Mouse (Mus musculus) liver, embryonic 14.5 days (tissue): Measurements from ENCODE around the gene Gm26602.

ENCODE experiments used
- CTCF ChIP-seq: IDR thresholded peaks from 2 replicates; pipeline ENCODE4 v1.5.1; 2016; ENCODE audit warnings: antibody characterized with exemption, low read depth, control low read depth
- EP300 ChIP-seq: IDR thresholded peaks from 2 replicates; pipeline ENCODE4 v1.6.1; 2016; ENCODE audit warnings: antibody characterized with exemption, low read depth

DNA sequence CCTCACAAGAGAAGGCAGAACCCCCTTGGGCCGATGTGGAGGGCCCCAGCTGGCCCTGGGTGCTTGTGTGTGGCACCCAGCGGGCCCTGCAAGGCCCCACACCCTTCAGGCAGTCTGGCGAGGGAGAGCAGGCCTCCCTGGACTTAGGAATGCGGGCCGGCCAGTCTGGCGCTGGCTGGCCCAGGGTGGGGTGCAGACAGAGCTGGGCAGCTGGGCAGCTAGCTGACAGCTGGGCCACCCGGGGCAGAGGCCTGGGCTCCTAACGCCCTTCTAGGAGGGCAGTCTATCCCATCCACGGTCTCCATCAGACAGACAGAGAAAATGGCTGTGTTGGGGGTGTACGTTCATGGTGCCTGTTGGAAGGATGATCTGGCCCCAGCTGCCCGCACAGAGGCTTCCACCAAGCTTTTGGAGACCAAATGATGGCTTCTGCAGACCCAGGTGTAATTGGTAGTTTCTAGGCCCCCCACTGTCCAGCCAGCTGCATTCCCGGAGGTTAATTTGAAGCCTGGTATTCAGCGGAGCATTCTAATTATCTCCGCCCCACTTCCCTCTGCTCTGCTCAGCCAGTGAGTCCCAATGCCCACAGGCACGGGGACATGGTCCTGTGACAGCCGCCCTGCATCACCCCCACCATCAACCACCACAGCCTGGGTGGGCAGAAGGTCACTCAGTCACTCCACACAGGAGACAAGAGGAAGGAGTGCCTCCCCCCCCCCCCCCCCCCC lies 35.0 kb downstream of the Gm26602 start:
- TF ChIP-seq CTCF (no peak), EP300 (no peak)
